8 mouse cellular contexts compared by ENCODE assay signal in the genomic region with DNA sequence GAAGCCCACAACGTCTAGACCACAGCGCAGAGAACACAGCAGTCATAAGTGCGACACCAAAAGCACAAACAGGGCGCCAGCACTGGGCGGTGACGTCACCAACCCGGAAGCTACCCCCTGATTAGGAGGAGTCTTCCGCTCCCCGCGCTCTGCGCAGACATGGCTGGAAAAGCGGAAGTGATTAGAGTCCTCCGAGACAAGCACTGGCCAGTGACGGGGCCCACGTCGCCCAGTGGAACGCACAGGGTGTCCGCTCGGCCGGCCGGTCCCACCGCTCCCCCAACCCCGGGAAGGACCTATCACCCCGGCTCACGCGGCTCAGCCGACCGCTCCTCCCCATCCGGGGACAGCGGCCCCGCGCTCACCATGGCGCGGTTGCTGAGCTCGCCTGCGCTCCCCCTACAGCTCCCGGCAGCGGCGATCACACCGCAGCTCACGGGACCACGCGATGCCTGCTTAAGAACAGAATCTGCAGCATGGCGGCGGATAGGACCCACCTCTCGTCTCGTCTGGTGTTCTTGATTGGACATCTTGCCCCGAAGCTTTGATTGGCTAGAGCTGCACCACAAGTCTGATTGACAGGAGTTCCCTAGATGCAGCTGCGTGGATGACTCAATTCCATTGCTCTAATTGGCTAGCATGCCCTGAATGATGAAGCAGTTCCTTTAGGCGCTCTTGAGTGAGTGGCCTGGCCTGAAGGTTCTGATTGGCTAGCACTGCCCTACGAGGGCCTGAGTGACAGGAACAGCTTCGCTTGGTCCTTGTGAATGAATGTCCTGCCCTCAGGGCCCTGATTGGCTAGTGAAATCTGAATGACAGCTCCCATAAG. TPM values are rescaled to one million over a fixed set of nuclear protein-coding genes. Genes with fewer than 3 reads are reported as not detected.
DNase-seq lines count a peak whose midpoint lies in the region; ATAC-seq and TF ChIP-seq lines count a peak whose summit lies in the region.

No protein-coding gene starts in this region.

- H3K9ac ChIP-seq in kidney, embryonic 14.5 days (ENCODE audit: low read depth, low read length), result peak overlapping the region; percentile 98
- peak overlapping the region; percentile 100 for H3K9ac ChIP-seq in limb, embryonic 15.5 days

- H3K4me2 ChIP-seq in kidney, embryonic 14.5 days (replicated peaks; ENCODE audit: low read depth, low read length), result peak overlapping the region; percentile 50
- peak overlapping the region; percentile 54 for H3K4me2 ChIP-seq in limb, embryonic 15.5 days

- under 1% methylated on average over 49 of the region's 52 CpGs for WGBS in kidney, embryonic 14.5 days
- WGBS in limb, embryonic 15.5 days, result under 1% methylated on average over 47 of the region's 52 CpGs

- ATAC-seq in kidney, embryonic 14.5 days (ENCODE audit: low FRiP score, low TSS enrichment), result peak; percentile 99
- peak; percentile 99 for ATAC-seq in limb, embryonic 15.5 days (ENCODE audit: insufficient number of reproducible peaks, low FRiP score, low TSS enrichment, low read depth)

- no peaks in the 10 kb centered on the region for H3K9me3 ChIP-seq in kidney, embryonic 14.5 days (ENCODE audit: control insufficient read depth, low read length)
- H3K9me3 ChIP-seq in limb, embryonic 15.5 days, result no peaks in the 10 kb centered on the region

- H3K36me3 ChIP-seq in kidney, embryonic 14.5 days (ENCODE audit: control insufficient read depth, insufficient read depth, low read length), result peaks cover 8% of the 10 kb centered on the region
- H3K36me3 ChIP-seq in limb, embryonic 15.5 days, result peaks cover 18% of the 10 kb centered on the region

- peak overlapping the region; percentile 97 for H3K27ac ChIP-seq in bone marrow macrophage, adult 2 months (ENCODE audit: insufficient read depth, low read depth, low read length)
- peak overlapping the region; percentile 94 for H3K27ac ChIP-seq in embryonic fibroblast, embryonic 13.5 days (ENCODE audit: insufficient read depth, low read length)
- peak overlapping the region; percentile 100 for H3K27ac ChIP-seq in kidney, embryonic 14.5 days (ENCODE audit: low read depth, low read length)
- peak overlapping the region; percentile 100 for H3K27ac ChIP-seq in limb, embryonic 15.5 days

- H3K27me3 ChIP-seq in kidney, embryonic 14.5 days (ENCODE audit: control insufficient read depth, insufficient read depth, low read length), result no peaks in the 10 kb centered on the region
- H3K27me3 ChIP-seq in limb, embryonic 15.5 days, result no peaks in the 10 kb centered on the region

- no peak for TF ChIP-seq CTCF in bone marrow macrophage, adult 2 months (IDR thresholded peaks at IDR 0.05; ENCODE audit: low read depth, low read length)
- TF ChIP-seq CTCF in embryonic fibroblast, embryonic 13.5 days (IDR thresholded peaks at IDR 0.05; ENCODE audit: borderline replicate concordance, insufficient read depth, low read length), result no peak

- DNase-seq in A20 (ENCODE audit: low read depth, low spot score), result peak; percentile 97
- DNase-seq in heart, adult 9 months (ENCODE audit: low spot score in 2 of 2), result peak; percentile 99 to 100
- DNase-seq in monocyte, adult 2 months (ENCODE audit: low read depth in 1 of 2, low spot score in 2 of 2), result peak; percentile 91 to 92
- DNase-seq in spleen, postnatal 36 days (ENCODE audit: low spot score in 2 of 2), result peak; percentile 98

- peak overlapping the region; percentile 85 for H3K4me3 ChIP-seq in bone marrow macrophage, adult 2 months (ENCODE audit: insufficient read depth, low read length)
- H3K4me3 ChIP-seq in embryonic fibroblast, embryonic 13.5 days (ENCODE audit: insufficient read depth, low read length), result peak overlapping the region; percentile 54
- H3K4me3 ChIP-seq in kidney, embryonic 14.5 days (ENCODE audit: low read length), result peak overlapping the region; percentile 95
- H3K4me3 ChIP-seq in limb, embryonic 15.5 days, result peak overlapping the region; percentile 98

- TF ChIP-seq POLR2A in bone marrow macrophage, adult 2 months (IDR thresholded peaks at IDR 0.05; ENCODE audit: borderline replicate concordance, low read depth, low read length), result no peak
- peak; percentile 97 for TF ChIP-seq POLR2A in embryonic fibroblast, embryonic 13.5 days (IDR thresholded peaks at IDR 0.05; ENCODE audit: low read depth, low read length)

- H3K4me1 ChIP-seq in bone marrow macrophage, adult 2 months (ENCODE audit: control insufficient read depth, insufficient read depth, low read length), result peaks cover 12% of the 10 kb centered on the region
- H3K4me1 ChIP-seq in embryonic fibroblast, embryonic 13.5 days (ENCODE audit: control insufficient read depth, insufficient read depth, low read length), result peaks cover 5% of the 10 kb centered on the region
- H3K4me1 ChIP-seq in kidney, embryonic 14.5 days (ENCODE audit: control insufficient read depth, insufficient read depth, low read length), result 0 out of 2 replicates have a peak, but pooled peaks cover 5% of the 10 kb centered on the region
- H3K4me1 ChIP-seq in limb, embryonic 15.5 days, result peaks cover 20% of the 10 kb centered on the region

RNA-seq across cellular contexts. Expression of a gene that starts 6.1 kb away (rescaled TPM):
- polyA plus RNA-seq in bone marrow macrophage, adult 2 months (2012; ENCODE audit: insufficient read depth, insufficient read length, missing spikeins), result 18.4 and 21.8 TPM in 2 replicates
- 18.1 and 24.1 TPM in 2 replicates for polyA plus RNA-seq in embryonic fibroblast, embryonic 13.5 days (2011; ENCODE audit: insufficient read length, low read depth, missing spikeins)
- polyA plus RNA-seq in kidney, embryonic 14.5 days (2014; fragmentation: Nextera tagmentation; extraction: Ambion mirVana), result 21.8 and 37.5 TPM in 2 replicates
- polyA plus RNA-seq in limb, embryonic 15.5 days (2015; fragmentation: Nextera tagmentation; extraction: Ambion mirVana), result 30.3 and 30.9 TPM in 2 replicates

RNA-seq across cellular contexts. Expression of a gene that starts 33.2 kb away (rescaled TPM):
- 4.2 and 4.5 TPM in 2 replicates for polyA plus RNA-seq in bone marrow macrophage, adult 2 months (2012; ENCODE audit: insufficient read depth, insufficient read length, missing spikeins)
- 2.8 and 3.0 TPM in 2 replicates for polyA plus RNA-seq in embryonic fibroblast, embryonic 13.5 days (2011; ENCODE audit: insufficient read length, low read depth, missing spikeins)
- polyA plus RNA-seq in kidney, embryonic 14.5 days (2014; fragmentation: Nextera tagmentation; extraction: Ambion mirVana), result 5.6 and 6.8 TPM in 2 replicates
- 7.0 and 7.2 TPM in 2 replicates for polyA plus RNA-seq in limb, embryonic 15.5 days (2015; fragmentation: Nextera tagmentation; extraction: Ambion mirVana)

RNA-seq across cellular contexts. Expression of a gene that starts 58.1 kb away (rescaled TPM):
- polyA plus RNA-seq in bone marrow macrophage, adult 2 months (2012; ENCODE audit: insufficient read depth, insufficient read length, missing spikeins), result 2.8 and 3.0 TPM in 2 replicates
- polyA plus RNA-seq in embryonic fibroblast, embryonic 13.5 days (2011; ENCODE audit: insufficient read length, low read depth, missing spikeins), result 0.90 and 1.3 TPM in 2 replicates
- polyA plus RNA-seq in kidney, embryonic 14.5 days (2014; fragmentation: Nextera tagmentation; extraction: Ambion mirVana), result not detected in 2 replicates
- polyA plus RNA-seq in limb, embryonic 15.5 days (2015; fragmentation: Nextera tagmentation; extraction: Ambion mirVana), result 0.66 TPM in 1 of 2 replicates, not detected in the other

Comparison
In these comparisons a context has a peak if more than half of its experiments do, and no peak if none do; other contexts are left out.
1. Peak in every context shown above with its lines: DNase-seq, ATAC-seq, H3K4me3 ChIP-seq and H3K27ac ChIP-seq.